Mouse (Mus musculus): ENCODE data around the gene Prkar1a.
A peak's percentile ranks its signal among the peaks of the same experiment; 100 is the strongest.

DNA sequence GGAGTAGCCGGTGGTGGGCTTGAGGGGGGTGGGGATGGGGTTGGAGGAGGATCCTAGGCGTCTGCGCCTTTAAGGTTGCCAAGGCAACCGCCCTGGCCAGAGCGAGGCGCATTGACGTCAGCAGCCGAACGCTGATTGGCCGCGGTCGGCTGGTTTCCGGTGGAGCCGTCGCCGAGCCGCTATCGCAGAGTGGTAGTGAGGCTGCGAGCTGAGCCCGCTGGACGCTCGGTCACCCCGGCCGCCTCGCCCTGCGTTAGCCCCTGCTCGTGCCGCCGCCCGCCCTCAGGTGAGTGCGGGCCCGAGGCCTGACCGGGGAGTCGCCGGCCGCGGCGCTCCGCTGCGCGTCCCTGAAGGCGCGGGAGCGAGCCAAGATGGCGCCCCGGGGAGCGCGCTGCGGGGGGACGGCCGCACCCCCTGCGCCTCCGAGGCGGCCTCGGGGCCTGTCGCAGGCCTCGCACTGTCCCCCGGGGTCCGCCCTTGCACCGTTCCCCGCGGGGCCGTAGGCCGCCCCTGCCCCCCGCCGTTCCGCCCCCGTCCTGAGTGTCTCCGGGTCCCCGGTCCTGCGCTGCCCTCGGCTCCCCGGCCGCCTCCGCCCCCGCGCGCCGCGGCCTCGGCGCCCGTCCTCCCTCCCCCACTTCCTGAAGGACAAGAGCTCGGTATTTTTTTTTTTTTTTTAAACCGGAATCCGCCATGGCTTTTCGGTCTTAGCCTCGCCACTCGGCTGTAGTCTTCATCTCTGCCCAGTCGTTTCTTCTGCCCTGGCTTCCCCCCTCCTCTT lies 1.8 kb downstream of the Prkar1a start:
- TF ChIP-seq CTCF (IDR thresholded peaks at IDR 0.05) (no peak), EP300 (IDR thresholded peaks at IDR 0.05; ENCODE audit: insufficient read depth, low read depth, low read length) (0 out of 2 replicates have a peak, but pooled peaks have one; percentile 31), POLR2A (IDR thresholded peaks at IDR 0.05; ENCODE audit: insufficient read depth, low read depth, low read length) (peak; percentile 91)
